In genomic region chr13:43595896-43596295, GRCm38 (mm10) we compare ENCODE assay signal across 10 mouse cellular contexts. TPM values are rescaled to one million over a fixed set of nuclear protein-coding genes. Genes with fewer than 3 reads are reported as not detected.
DNase-seq lines count a peak whose midpoint lies in the region; ATAC-seq and TF ChIP-seq lines count a peak whose summit lies in the region.
"Had no signal": no experiment of that assay in that cellular context is flagged by ENCODE, and none has a peak within 500 bp of the region (broad histone marks: within the 10 kb centered on the region; RNA-seq: fewer than 3 reads in every experiment).

No protein-coding gene starts in this region.

- H3K9ac ChIP-seq in heart, embryonic 11.5 days (ENCODE audit: low read depth, low read length), result no peak overlapping the region
- H3K9ac ChIP-seq: limb, embryonic 12.5 days; stomach, embryonic 15.5 days had no signal

- H3K4me1 ChIP-seq in heart, embryonic 11.5 days (ENCODE audit: control insufficient read depth, insufficient read depth, low read length), result peaks cover 2% of the 10 kb centered on the region; the same call in 1 of the 2 replicates
- H3K4me1 ChIP-seq: limb, embryonic 12.5 days; stomach, embryonic 15.5 days had no signal

- H3K9me3 ChIP-seq in heart, embryonic 11.5 days (replicated peaks; ENCODE audit: control insufficient read depth, low read length), result no peaks in the 10 kb centered on the region
- H3K9me3 ChIP-seq: limb, embryonic 12.5 days; stomach, embryonic 15.5 days had no signal

- no peak for ATAC-seq in heart, embryonic 11.5 days (replicated peaks; ENCODE audit: insufficient number of reproducible peaks, low FRiP score, low TSS enrichment)
- no peak for ATAC-seq in Patski

- peak; percentile 93 for TF ChIP-seq CTCF in Patski (IDR thresholded peaks at IDR 0.05)

- CTCF ChIA-PET in Patski (lab: Charles Lee), result interaction anchor here (0.6 to 1.4 kb wide), 8 partner anchors 114 to 144 kb away, joined by 3 to 6 read pairs (median 3); no protein-coding TSS in a partner anchor

- POLR2A ChIA-PET in Patski (lab: Charles Lee), result no interaction called here

- no peaks in the 10 kb centered on the region for H3K36me3 ChIP-seq in heart, embryonic 11.5 days (ENCODE audit: control insufficient read depth, insufficient read depth, low read length)
- H3K36me3 ChIP-seq: limb, embryonic 12.5 days; stomach, embryonic 15.5 days had no signal

- H3K27ac ChIP-seq in heart, embryonic 11.5 days (ENCODE audit: low read depth, low read length), result no peak overlapping the region
- H3K27ac ChIP-seq: limb, embryonic 12.5 days; stomach, embryonic 15.5 days had no signal

- in situ Hi-C loops in Patski (cut with MboI; ENCODE audit: low pct_unique_long_range_greater_than_20kb), result loop anchor here (5.0 kb wide), 1 partner anchor 131 kb away; no protein-coding TSS in a partner anchor

- peak; percentile 85 for DNase-seq in heart, adult 11 months
- DNase-seq in 3T3-L1 (ENCODE audit: low read depth, low spot score) (peak; percentile 74), Patski (ENCODE audit: low read depth, low spot score) (no peak)
- DNase-seq in cerebellum, postnatal 14 days, result peak; percentile 77 to 86
- peak; percentile 70 for DNase-seq in heart, postnatal 4 days
- peak; percentile 71 for DNase-seq in lung, postnatal 36 days
- DNase-seq in thymus, postnatal 36 days, result peak; percentile 30 to 34

- no peak overlapping the region for H3K4me3 ChIP-seq in heart, embryonic 11.5 days (ENCODE audit: low read depth, low read length)
- H3K4me3 ChIP-seq: limb, embryonic 12.5 days; stomach, embryonic 15.5 days had no signal

- no peaks in the 10 kb centered on the region for H3K27me3 ChIP-seq in heart, embryonic 11.5 days (ENCODE audit: control insufficient read depth, insufficient read depth, low read length)
- H3K27me3 ChIP-seq in Patski, result no peaks in the 10 kb centered on the region
- H3K27me3 ChIP-seq: limb, embryonic 12.5 days; stomach, embryonic 15.5 days had no signal

- no peak overlapping the region for H3K4me2 ChIP-seq in heart, embryonic 11.5 days
- H3K4me2 ChIP-seq: limb, embryonic 12.5 days; stomach, embryonic 15.5 days had no signal

- 59% methylated on average over 4 of the region's 4 CpGs for WGBS in heart, embryonic 11.5 days (ENCODE audit: insufficient replicate concordance)

RNA-seq across cellular contexts. Expression of gene Rnf182, which starts 19.6 kb away (rescaled TPM):
- polyA plus RNA-seq in heart, embryonic 11.5 days (2014; fragmentation: Nextera tagmentation; extraction: Ambion mirVana), result 0.55 and 4.3 TPM in 2 replicates
- polyA plus RNA-seq in Patski (2021), result 2.3 TPM
- total RNA-seq in heart, postnatal 4 days (2021), result under 1 TPM; 0.36 to 0.50 TPM

RNA-seq across cellular contexts. Expression of gene Mcur1, which starts 35.9 kb away (rescaled TPM):
- 14.5 and 19.0 TPM in 2 replicates for polyA plus RNA-seq in heart, embryonic 11.5 days (2014; fragmentation: Nextera tagmentation; extraction: Ambion mirVana)
- 13.4 TPM for polyA plus RNA-seq in Patski (2021)
- 10 to 100 TPM; 34.6 to 36.9 TPM for total RNA-seq in heart, postnatal 4 days (2021)
